Mouse (Mus musculus) embryonic fibroblast, embryonic 13.5 days (primary cell): Measurements from ENCODE around the gene Rpusd3.

Experiments
- CTCF ChIP-seq: IDR thresholded peaks from 2 replicates; pipeline ENCODE4 v1.5.1; 2011; ENCODE audit warnings: mild to moderate bottlenecking, control low read depth, low read length, moderate library complexity, borderline replicate concordance; ENCODE audit not compliant: insufficient read depth
- POLR2A ChIP-seq: IDR thresholded peaks from 2 replicates; pipeline ENCODE4 v1.6.1; 2011; ENCODE audit warnings: low read depth, mild to moderate bottlenecking, control low read depth, low read length, moderate library complexity

- TF ChIP-seq POLR2A (no peak), CTCF (no peak)
Observed at GRCm38 (mm10) chr6:113380480-113380879, 38.7 kb downstream of the Rpusd3 start.
